Mouse (Mus musculus): ENCODE data around the gene Dhx16. TPM values are rescaled to one million over a fixed set of nuclear protein-coding genes. Genes with fewer than 3 reads are reported as not detected.
"Not testable (repeated sequence)": the region's sequence is repeated elsewhere in the genome, so short reads cannot be mapped to it uniquely, and the experiment has no call there.

The Dhx16 gene
- polyA plus RNA-seq, 1 experiment from 2014 or later = 43.3 TPM

GRCm38 (mm10) chr17:35919864-35920301 is 40.3 kb downstream of the Dhx16 start:
- Histone ChIP-seq H3K36me3 (peaks cover 22% of the 10 kb centered on the region), H3K9ac (peak overlapping the region; percentile 72), H3K4me1 (peaks cover 34% of the 10 kb centered on the region), H3K27me3 (replicated peaks) (no peaks in the 10 kb centered on the region), H3K4me2 (replicated peaks) (peak overlapping the region; percentile 74), H3K27ac (peak overlapping the region; percentile 44; the same call in 1 of the 2 replicates), H3K9me3 (no peaks in the 10 kb centered on the region), H3K4me3 (peak overlapping the region; percentile 71)
- WGBS = 51% methylated on average over 6 of the region's 6 CpGs
- no peak for ATAC-seq (ENCODE audit: low FRiP score, low read depth)

- Histone ChIP-seq H3K9me3 (no peaks in the 10 kb centered on the region), H3K4me1 (peaks cover 32% of the 10 kb centered on the region), H3K4me3 (no peak overlapping the region), H3K4me2 (replicated peaks) (peak overlapping the region; percentile 74), H3K9ac (peak overlapping the region; percentile 72; the same call in 1 of the 2 replicates), H3K27me3 (replicated peaks) (no peaks in the 10 kb centered on the region), H3K36me3 (peaks cover 27% of the 10 kb centered on the region), H3K27ac (0 out of 2 replicates have a peak overlapping the region, but pooled peaks have one; percentile 44)
- WGBS = 84% methylated on average over 1 of the region's 1 CpGs
- ATAC-seq (ENCODE audit: low FRiP score, low read depth) = no peak
Measured at GRCm38 (mm10) chr17:35920384-35920783, 40.8 kb downstream of the Dhx16 start.

GRCm38 (mm10) chr17:35920862-35921562 is 41.4 kb downstream of the Dhx16 start:
- Histone ChIP-seq H3K9ac (no peak overlapping the region), H3K9me3 (no peaks in the 10 kb centered on the region), H3K4me1 (peaks cover 29% of the 10 kb centered on the region), H3K4me3 (no peak overlapping the region), H3K4me2 (replicated peaks) (peak overlapping the region; percentile 74; the same call in 1 of the 2 replicates), H3K27ac (no peak overlapping the region; the same call in 1 of the 2 replicates), H3K27me3 (replicated peaks) (no peaks in the 10 kb centered on the region), H3K36me3 (peaks cover 32% of the 10 kb centered on the region)
- 74% methylated on average over 5 of the region's 5 CpGs for WGBS
- no peak for ATAC-seq (ENCODE audit: low FRiP score, low read depth)

GRCm38 (mm10) chr17:35921710-35922109 is 42.1 kb downstream of the Dhx16 start:
- Histone ChIP-seq H3K9ac (no peak overlapping the region), H3K27me3 (replicated peaks) (no peaks in the 10 kb centered on the region), H3K4me1 (peaks cover 29% of the 10 kb centered on the region), H3K36me3 (peaks cover 39% of the 10 kb centered on the region), H3K4me2 (replicated peaks) (no peak overlapping the region), H3K4me3 (no peak overlapping the region), H3K27ac (no peak overlapping the region), H3K9me3 (no peaks in the 10 kb centered on the region)
- ATAC-seq (ENCODE audit: low FRiP score, low read depth) = no peak
- WGBS = 85% methylated on average over 4 of the region's 4 CpGs

GRCm38 (mm10) chr17:35922566-35922965 is 42.9 kb downstream of the Dhx16 start:
- 87% methylated on average over 3 of the region's 3 CpGs for whole genome bisulfite sequencing

GRCm38 (mm10) chr17:35923281-35923680 is 43.7 kb downstream of the Dhx16 start:
- Histone ChIP-seq H3K4me1 (peaks cover 29% of the 10 kb centered on the region), H3K36me3 (peaks cover 53% of the 10 kb centered on the region), H3K9ac (no peak overlapping the region), H3K27ac (no peak overlapping the region), H3K27me3 (replicated peaks) (no peaks in the 10 kb centered on the region), H3K9me3 (no peaks in the 10 kb centered on the region), H3K4me2 (replicated peaks) (no peak overlapping the region), H3K4me3 (no peak overlapping the region)
- WGBS = 95% methylated on average over 4 of the region's 4 CpGs
- ATAC-seq (ENCODE audit: low FRiP score, low read depth) = no peak

More at GRCm38 (mm10) chr17:35922566-35922965, 42.9 kb downstream of the Dhx16 start:
- Histone ChIP-seq H3K9me3 (no peaks in the 10 kb centered on the region), H3K4me3 (no peak overlapping the region), H3K4me1 (peaks cover 29% of the 10 kb centered on the region), H3K4me2 (replicated peaks) (no peak overlapping the region), H3K27ac (no peak overlapping the region), H3K9ac (no peak overlapping the region), H3K36me3 (peaks cover 46% of the 10 kb centered on the region), H3K27me3 (replicated peaks) (no peaks in the 10 kb centered on the region)
- ATAC-seq (ENCODE audit: low FRiP score, low read depth) = no peak

- Histone ChIP-seq H3K36me3 (peaks cover 82% of the 10 kb centered on the region), H3K4me2 (replicated peaks) (no peak overlapping the region), H3K4me1 (0 out of 2 replicates have a peak, but pooled peaks cover 2% of the 10 kb centered on the region), H3K9ac (no peak overlapping the region), H3K9me3 (no peaks in the 10 kb centered on the region), H3K27ac (no peak overlapping the region), H3K4me3 (no peak overlapping the region), H3K27me3 (replicated peaks) (no peaks in the 10 kb centered on the region)
- 87% methylated on average over 1 of the region's 1 CpGs for WGBS
- no peak for ATAC-seq (ENCODE audit: low FRiP score, low read depth)
Measured at GRCm38 (mm10) chr17:35927471-35927870, 47.9 kb downstream of the Dhx16 start.

GRCm38 (mm10) chr17:35929534-35929933 is 49.9 kb downstream of the Dhx16 start:
- H3K9me3 ChIP-seq = no peaks in the 10 kb centered on the region
- 93% methylated on average over 2 of the region's 2 CpGs for WGBS
- no peaks in the 10 kb centered on the region for H3K27me3 ChIP-seq (replicated peaks)
- no peak overlapping the region for H3K4me3 ChIP-seq
- no peak overlapping the region for H3K9ac ChIP-seq
- no peak overlapping the region for H3K27ac ChIP-seq
- peaks cover 65% of the 10 kb centered on the region for H3K36me3 ChIP-seq
- H3K4me1 ChIP-seq = no peaks in the 10 kb centered on the region
- H3K4me2 ChIP-seq (replicated peaks) = no peak overlapping the region
- no peak for ATAC-seq (ENCODE audit: low FRiP score, low read depth)

- H3K27ac ChIP-seq = no peak overlapping the region
- H3K4me3 ChIP-seq = no peak overlapping the region
- H3K4me1 ChIP-seq = no peaks in the 10 kb centered on the region
- WGBS = 97% methylated on average over 12 of the region's 12 CpGs
- H3K36me3 ChIP-seq = peaks cover 55% of the 10 kb centered on the region
- ATAC-seq (ENCODE audit: low FRiP score, low read depth) = no peak
- H3K4me2 ChIP-seq (replicated peaks) = no peak overlapping the region
- no peaks in the 10 kb centered on the region for H3K9me3 ChIP-seq
- no peaks in the 10 kb centered on the region for H3K27me3 ChIP-seq (replicated peaks)
- H3K9ac ChIP-seq = no peak overlapping the region
Measured at GRCm38 (mm10) chr17:35930627-35931026, 51.0 kb downstream of the Dhx16 start.

- Histone ChIP-seq H3K36me3 (peaks cover 38% of the 10 kb centered on the region), H3K27me3 (replicated peaks) (no peaks in the 10 kb centered on the region)
Measured at GRCm38 (mm10) chr17:35932608-35933007, 53.0 kb downstream of the Dhx16 start.

GRCm38 (mm10) chr17:35935763-35936162 is 56.1 kb downstream of the Dhx16 start:
- not testable (repeated sequence) for ATAC-seq (ENCODE audit: low FRiP score, low read depth); H3K9ac ChIP-seq; H3K4me1 ChIP-seq; H3K27me3 ChIP-seq (replicated peaks); H3K36me3 ChIP-seq; H3K9me3 ChIP-seq; H3K4me2 ChIP-seq (replicated peaks); H3K4me3 ChIP-seq; H3K27ac ChIP-seq
- 90% methylated on average over 14 of the region's 14 CpGs for WGBS

More at GRCm38 (mm10) chr17:35932608-35933007, 53.0 kb downstream of the Dhx16 start:
- Histone ChIP-seq H3K4me2 (replicated peaks) (no peak overlapping the region), H3K4me1 (no peaks in the 10 kb centered on the region), H3K4me3 (no peak overlapping the region), H3K9me3 (no peaks in the 10 kb centered on the region), H3K9ac (no peak overlapping the region), H3K27ac (no peak overlapping the region)
- WGBS = 85% methylated on average over 4 of the region's 4 CpGs
- no peak for ATAC-seq (ENCODE audit: low FRiP score, low read depth)

GRCm38 (mm10) chr17:35937700-35938348 is 58.2 kb downstream of the Dhx16 start:
- H3K27me3 ChIP-seq (replicated peaks) = no peaks in the 10 kb centered on the region
- no peak overlapping the region for H3K27ac ChIP-seq
- no peak overlapping the region for H3K4me3 ChIP-seq
- no peak overlapping the region for H3K4me2 ChIP-seq (replicated peaks)
- ATAC-seq (ENCODE audit: low FRiP score, low read depth) = peak; percentile 33; the same call in 1 of the 2 replicates
- H3K4me1 ChIP-seq = no peaks in the 10 kb centered on the region
- no peaks in the 10 kb centered on the region for H3K9me3 ChIP-seq
- no peaks in the 10 kb centered on the region for H3K36me3 ChIP-seq
- WGBS = 50% methylated on average over 2 of the region's 2 CpGs
- no peak overlapping the region for H3K9ac ChIP-seq
